Mouse (Mus musculus) forebrain, postnatal 0 days (tissue): Measurements from ENCODE around the gene Kantr. TPM values are rescaled to one million over a fixed set of nuclear protein-coding genes. Genes with fewer than 3 reads are reported as not detected.
A peak's percentile ranks its signal among the peaks of the same experiment; 100 is the strongest.
"Not testable (repeated sequence)": the region's sequence is repeated elsewhere in the genome, so short reads cannot be mapped to it uniquely, and the experiment has no call there.

ENCODE experiments used
- ATAC-seq: fragments of 200-750 bp; cut with Nextera tagmentation; 2 replicates; pipeline ENCODE4 v1.8.0; 2017; ENCODE audit warnings: mild to moderate bottlenecking, moderate library complexity
- DNase-seq: peaks from one replicate; pipeline ENCODE4 v3.0.0-alpha.2; 2015
- H3K27ac ChIP-seq: fragments of 300-500 bp; sonication (generic); 2 replicates; pipeline ENCODE4 v1.5.1; 2014; ENCODE audit warnings: low read depth, mild to moderate bottlenecking, antibody characterized with exemption, low read length, moderate library complexity, mixed read lengths
- H3K27me3 ChIP-seq: fragments of 300-500 bp; sonication (generic); 2 replicates; pipeline ENCODE4 v1.6.1; 2014; ENCODE audit warnings: mild to moderate bottlenecking, low read length, mixed read lengths; ENCODE audit not compliant: insufficient read depth
- H3K36me3 ChIP-seq: fragments of 300-500 bp; sonication (generic); 2 replicates; pipeline ENCODE4 v1.6.1; 2014; ENCODE audit warnings: mild to moderate bottlenecking, moderate library complexity; ENCODE audit not compliant: insufficient read depth
- H3K4me1 ChIP-seq: fragments of 300-500 bp; sonication (generic); 2 replicates; pipeline ENCODE4 v1.6.1; 2014; ENCODE audit warnings: antibody characterized with exemption; ENCODE audit not compliant: insufficient read depth
- H3K4me2 ChIP-seq: fragments of 300-500 bp; sonication (generic); 2 replicates; pipeline ENCODE4 v1.6.1; 2014; ENCODE audit warnings: low read depth, mild to moderate bottlenecking, moderate library complexity
- H3K4me3 ChIP-seq: fragments of 300-500 bp; sonication (generic); 2 replicates; pipeline ENCODE4 v1.5.1; 2014; ENCODE audit warnings: low read depth, low read length, mixed read lengths
- H3K9ac ChIP-seq: fragments of 300-500 bp; sonication (generic); 2 replicates; pipeline ENCODE4 v1.6.1; 2014; ENCODE audit warnings: mild to moderate bottlenecking
- H3K9me3 ChIP-seq: fragments of 300-500 bp; sonication (generic); 2 replicates; pipeline ENCODE4 v1.6.1; 2016; ENCODE audit warnings: low read length
- CTCF ChIP-seq: sonication (generic); IDR thresholded peaks from 2 replicates; pipeline ENCODE4 v1.5.1; 2016; ENCODE audit warnings: antibody characterized with exemption, control low read depth, low read depth
- WGBS: fragments of 180-500 bp; shearing (Covaris S2); extraction: QIAGEN DNeasy Blood & Tissue Kit; methylation state at CpG from one replicate; pipeline ENCODE4 v1.1.7; 2014; 5-methylcytosine and 5-hydroxymethylcytosine counted together
- polyA plus RNA-seq: library from polyadenylated mRNA; unstranded; fragments of >200 nt; fragmentation: Nextera tagmentation; extraction: Ambion mirVana; gene quantifications from 2 replicates; pipeline ENCODE4 v1.2.1, GENCODE M21; 2015
- total RNA-seq: library from RNA; depleted of rRNA; stranded (reverse); fragments of >200 nt; gene quantifications from 2 replicates; pipeline ENCODE4 v1.2.3, GENCODE M21; 2014

Kantr gene
- total and polyA plus RNA-seq, 2 experiments from 2014 or later = 20.8 to 30.2 TPM

DNA sequence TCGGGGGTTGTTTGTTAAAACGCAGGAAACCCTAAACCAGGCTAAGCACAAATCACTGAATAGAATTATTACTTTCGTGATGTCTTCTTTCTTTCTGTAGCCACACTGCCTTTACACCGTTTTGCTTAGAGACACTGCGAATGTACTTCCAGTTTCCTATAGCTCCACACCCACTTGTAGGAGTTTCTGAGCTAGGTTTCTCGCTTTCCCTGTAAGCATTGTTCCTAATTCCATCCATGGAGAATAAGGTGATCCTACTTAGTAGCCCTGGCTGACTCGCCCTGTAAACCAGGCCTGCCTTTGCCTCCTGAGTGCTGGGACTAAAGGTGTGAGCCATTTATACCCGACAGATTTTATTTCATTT is 376 bp upstream of the Kantr start:
- no peaks in the 10 kb centered on the region for H3K9me3 ChIP-seq
- peak overlapping the region; percentile 53 for H3K4me3 ChIP-seq
- H3K9ac ChIP-seq = peak overlapping the region; percentile 75
- TF ChIP-seq CTCF = no peak
- no peaks in the 10 kb centered on the region for H3K4me1 ChIP-seq
- H3K36me3 ChIP-seq = no peaks in the 10 kb centered on the region
- H3K4me2 ChIP-seq = peak overlapping the region; percentile 50
- ATAC-seq (peak; percentile 35), DNase-seq (no peak)
- no peaks in the 10 kb centered on the region for H3K27me3 ChIP-seq
- 29% methylated on average over 8 of the region's 8 CpGs for WGBS
- H3K27ac ChIP-seq = no peak overlapping the region

DNA sequence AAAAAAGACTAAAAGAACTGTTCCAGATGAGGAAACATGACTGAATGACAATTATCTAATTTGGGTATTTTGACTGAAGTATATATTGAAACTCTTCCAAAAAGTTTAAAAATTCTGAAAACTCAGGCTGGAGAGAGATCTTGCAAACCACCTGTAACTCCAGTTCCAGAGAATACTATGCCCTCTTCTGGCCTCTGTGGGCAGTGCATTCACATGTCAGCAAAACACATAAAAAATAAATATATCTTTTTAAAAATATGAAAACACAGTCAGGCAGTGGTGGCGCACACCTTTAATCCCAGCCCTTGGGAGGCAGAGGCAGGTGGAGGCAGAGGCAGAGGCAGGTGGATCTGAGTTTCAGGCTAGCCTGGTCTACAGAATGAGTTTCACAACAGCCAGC is 3.7 kb downstream of the Kantr start:
- no peaks in the 10 kb centered on the region for H3K9me3 ChIP-seq
- H3K4me1 ChIP-seq = no peaks in the 10 kb centered on the region
- no peak overlapping the region for H3K9ac ChIP-seq
- DNase-seq (no peak), ATAC-seq (no peak)
- H3K36me3 ChIP-seq = no peaks in the 10 kb centered on the region
- WGBS = 87% methylated on average over 1 of the region's 1 CpGs
- no peak; the same call in 1 of the 2 replicates for TF ChIP-seq CTCF
- H3K4me3 ChIP-seq = no peak overlapping the region
- H3K27ac ChIP-seq = no peak overlapping the region
- H3K27me3 ChIP-seq = no peaks in the 10 kb centered on the region
- H3K4me2 ChIP-seq = no peak overlapping the region

DNA sequence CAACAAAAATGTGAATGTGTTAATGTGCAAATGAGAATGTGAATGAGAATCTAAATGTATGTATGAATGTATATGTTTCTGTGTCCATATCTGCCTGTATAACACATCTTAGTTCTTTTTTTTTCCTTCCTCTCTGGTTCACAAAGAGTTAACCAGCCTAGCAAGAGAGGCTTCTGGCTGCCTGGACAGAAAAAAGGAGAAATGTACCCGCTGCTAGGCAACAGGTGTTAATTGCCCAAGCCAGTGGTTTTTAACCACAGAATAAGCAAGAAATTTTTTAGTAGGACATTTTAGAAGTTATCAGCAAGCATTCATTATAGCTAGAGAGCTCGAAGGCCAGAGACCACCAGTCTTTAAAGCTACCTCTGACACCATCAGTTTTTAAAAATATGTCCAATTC is 4.5 kb downstream of the Kantr start:
- no peak overlapping the region for H3K9ac ChIP-seq
- no peak overlapping the region for H3K4me3 ChIP-seq
- no peaks in the 10 kb centered on the region for H3K36me3 ChIP-seq
- no peaks in the 10 kb centered on the region for H3K4me1 ChIP-seq
- WGBS = 24% methylated on average over 2 of the region's 2 CpGs
- H3K27me3 ChIP-seq = no peaks in the 10 kb centered on the region
- TF ChIP-seq CTCF = no peak
- no peak overlapping the region for H3K27ac ChIP-seq
- no peaks in the 10 kb centered on the region for H3K9me3 ChIP-seq
- no peak for ATAC-seq
- no peak for DNase-seq
- H3K4me2 ChIP-seq = no peak overlapping the region

DNA sequence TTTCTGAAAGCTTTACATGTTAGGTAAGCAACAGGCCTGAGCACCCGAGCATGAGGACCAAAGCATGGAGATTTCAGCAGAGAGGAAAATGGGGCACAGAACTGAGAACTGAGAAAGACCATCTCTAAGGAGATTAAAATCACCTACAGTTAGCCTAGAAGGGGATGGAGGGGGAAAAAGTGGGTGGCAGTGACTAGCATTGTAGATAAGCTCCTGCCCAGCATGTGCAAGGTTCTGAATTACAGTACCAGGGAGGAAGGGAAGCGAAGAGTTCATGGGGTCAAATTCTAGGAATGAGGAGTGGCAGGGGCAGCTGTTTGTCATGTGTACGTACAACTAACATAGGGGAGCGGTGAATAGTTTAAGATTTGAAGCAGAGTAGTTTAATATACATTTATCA is 6.8 kb downstream of the Kantr start:
- H3K4me3 ChIP-seq = no peak overlapping the region
- H3K36me3 ChIP-seq = no peaks in the 10 kb centered on the region
- 87% methylated on average over 4 of the region's 4 CpGs for WGBS
- H3K27me3 ChIP-seq = no peaks in the 10 kb centered on the region
- no peaks in the 10 kb centered on the region for H3K4me1 ChIP-seq
- no peak overlapping the region for H3K27ac ChIP-seq
- H3K9ac ChIP-seq = no peak overlapping the region
- TF ChIP-seq CTCF = no peak
- H3K4me2 ChIP-seq = no peak overlapping the region
- DNase-seq = no peak
- no peaks in the 10 kb centered on the region for H3K9me3 ChIP-seq
- no peak for ATAC-seq

DNA sequence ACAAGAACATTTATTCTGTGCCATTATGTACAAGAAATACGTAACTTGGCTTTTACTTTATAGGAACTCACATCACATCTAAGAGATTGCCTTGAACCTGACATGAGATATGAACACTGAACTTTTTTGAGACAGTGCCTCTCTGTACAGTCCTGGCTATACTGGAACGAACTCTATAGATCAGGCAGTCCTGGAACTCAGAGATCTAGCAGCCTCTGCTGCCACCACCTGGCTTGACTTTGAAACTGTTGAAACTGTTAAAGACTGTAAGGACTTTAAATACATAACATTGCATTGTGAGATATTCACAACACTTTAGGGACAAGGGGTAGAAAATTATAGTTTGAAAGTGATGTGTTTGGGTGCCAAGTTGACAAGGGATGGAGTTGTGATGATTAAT is 19.4 kb downstream of the Kantr start:
- ATAC-seq = peak; percentile 66
- 56% methylated on average over 2 of the region's 2 CpGs for WGBS
- H3K27me3 ChIP-seq = no peaks in the 10 kb centered on the region

DNA sequence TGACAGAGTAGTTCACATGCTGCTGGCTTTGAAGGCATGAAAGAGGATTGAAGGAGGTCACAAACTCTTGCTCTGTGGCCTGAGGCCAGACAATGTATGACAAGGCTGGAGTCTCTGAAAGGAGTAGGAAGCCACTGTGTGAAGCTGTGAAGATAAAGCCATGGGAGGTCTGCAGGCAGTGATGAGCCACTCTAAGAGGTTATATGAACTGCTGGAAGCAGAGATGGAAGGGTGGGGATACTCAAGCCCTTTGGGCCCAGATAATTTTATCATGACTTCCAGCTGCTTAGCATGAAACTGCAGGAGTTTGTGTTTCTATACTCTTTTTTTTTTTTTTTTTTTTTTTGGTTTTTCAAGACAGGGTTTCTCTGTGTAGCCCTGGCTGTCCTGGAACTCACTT is 19.9 kb downstream of the Kantr start:
- no peaks in the 10 kb centered on the region for H3K36me3 ChIP-seq
- H3K27ac ChIP-seq = no peak overlapping the region
- no peak overlapping the region for H3K4me3 ChIP-seq
- H3K9me3 ChIP-seq = no peaks in the 10 kb centered on the region
- no peak overlapping the region for H3K4me2 ChIP-seq
- ATAC-seq (no peak), DNase-seq (no peak)
- TF ChIP-seq CTCF = no peak
- H3K9ac ChIP-seq = no peak overlapping the region
- H3K4me1 ChIP-seq = no peaks in the 10 kb centered on the region
- no peaks in the 10 kb centered on the region for H3K27me3 ChIP-seq

More for the DNA sequence above, 19.4 kb downstream of the Kantr start:
- Histone ChIP-seq H3K9me3 (no peaks in the 10 kb centered on the region), H3K27ac (no peak overlapping the region), H3K9ac (no peak overlapping the region), H3K4me3 (no peak overlapping the region), H3K36me3 (no peaks in the 10 kb centered on the region), H3K4me2 (no peak overlapping the region), H3K4me1 (no peaks in the 10 kb centered on the region)
- DNase-seq = peak; percentile 44
- peak; percentile 51 for TF ChIP-seq CTCF

DNA sequence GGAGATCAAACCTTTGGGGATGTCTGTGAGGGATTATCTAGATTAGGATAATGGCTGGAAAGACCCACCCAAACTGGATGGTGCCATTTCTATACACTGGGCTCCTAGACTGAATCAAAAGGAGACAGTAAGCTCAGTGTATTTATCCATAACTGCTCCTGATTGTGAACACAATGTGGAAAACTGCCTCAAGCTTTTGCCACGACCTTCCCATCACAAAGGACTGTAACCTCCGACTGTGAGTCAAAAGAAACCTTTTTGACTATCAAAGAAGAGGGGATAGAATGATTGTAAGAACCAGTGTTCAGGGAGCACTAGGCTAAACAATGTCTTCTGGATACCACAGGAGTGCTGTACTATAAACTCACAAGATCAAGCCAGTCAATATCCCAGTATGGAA is 21.1 kb downstream of the Kantr start:
- no peak overlapping the region for H3K4me2 ChIP-seq
- H3K4me1 ChIP-seq = no peaks in the 10 kb centered on the region
- no peak overlapping the region for H3K9ac ChIP-seq
- H3K27ac ChIP-seq = no peak overlapping the region
- H3K27me3 ChIP-seq = no peaks in the 10 kb centered on the region
- ATAC-seq (no peak), DNase-seq (no peak)
- no peaks in the 10 kb centered on the region for H3K36me3 ChIP-seq
- no peak for TF ChIP-seq CTCF
- H3K9me3 ChIP-seq = no peaks in the 10 kb centered on the region
- WGBS = 64% methylated on average over 2 of the region's 2 CpGs
- H3K4me3 ChIP-seq = no peak overlapping the region

DNA sequence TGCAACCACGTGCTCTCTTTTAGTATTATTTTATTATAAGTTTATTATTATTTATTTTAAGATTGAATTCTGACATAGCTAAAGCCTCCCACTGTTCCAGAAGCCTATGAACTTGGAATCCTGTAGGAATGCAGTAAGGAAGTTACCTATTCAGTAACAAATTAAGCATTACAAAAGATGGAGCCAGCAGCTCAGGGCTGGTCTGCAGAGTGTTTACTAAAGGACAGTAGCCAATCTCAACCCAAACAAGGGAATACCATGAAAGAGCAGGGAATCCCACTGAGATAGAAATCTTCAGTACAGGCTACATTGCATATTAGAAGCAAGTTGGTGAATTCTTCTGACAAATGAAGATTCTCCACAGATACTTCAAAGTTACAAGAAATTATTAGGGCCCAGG is 40.3 kb downstream of the Kantr start:
- H3K27ac ChIP-seq, H3K36me3 ChIP-seq, H3K9ac ChIP-seq, H3K4me2 ChIP-seq, H3K27me3 ChIP-seq, DNase-seq, ATAC-seq, H3K4me3 ChIP-seq, H3K9me3 ChIP-seq, H3K4me1 ChIP-seq: not testable (repeated sequence)
- 55% methylated on average over 1 of the region's 1 CpGs for WGBS
